Mouse (Mus musculus) lung, embryonic 14.5 days (tissue): Measurements from ENCODE around the gene Sorcs2. TPM values are rescaled to one million over a fixed set of nuclear protein-coding genes. Genes with fewer than 3 reads are reported as not detected.

Experiments used
- ATAC-seq: fragments of 200-750 bp; cut with Nextera tagmentation; 2 replicates; pipeline ENCODE4 v1.8.0; 2017; ENCODE audit warnings: mild to moderate bottlenecking, moderate TSS enrichment, moderate library complexity; ENCODE audit not compliant: insufficient read depth
- DNase-seq: peaks from one replicate; pipeline ENCODE4 v3.0.0-alpha.2; 2015
- H3K27ac ChIP-seq: fragments of 300-500 bp; sonication (generic); 2 replicates; pipeline ENCODE4 v1.5.1; 2014; ENCODE audit warnings: low read depth, mild to moderate bottlenecking, moderate library complexity
- H3K27me3 ChIP-seq: fragments of 300-500 bp; sonication (generic); 2 replicates; pipeline ENCODE4 v1.6.1; 2014; ENCODE audit warnings: low read length, control low read depth; ENCODE audit not compliant: insufficient read depth
- H3K36me3 ChIP-seq: fragments of 300-500 bp; sonication (generic); 2 replicates; pipeline ENCODE4 v1.6.1; 2014; ENCODE audit warnings: control low read depth; ENCODE audit not compliant: insufficient read depth
- H3K4me1 ChIP-seq: fragments of 300-500 bp; sonication (generic); 2 replicates; pipeline ENCODE4 v1.6.1; 2014; ENCODE audit warnings: antibody characterized with exemption, control low read depth; ENCODE audit not compliant: insufficient read depth
- H3K4me2 ChIP-seq: fragments of 300-500 bp; sonication (generic); 2 replicates; pipeline ENCODE4 v1.6.1; 2014; ENCODE audit warnings: mild to moderate bottlenecking
- H3K4me3 ChIP-seq: fragments of 300-500 bp; sonication (generic); 2 replicates; pipeline ENCODE4 v1.5.1; 2014; ENCODE audit warnings: low read depth, low read length
- H3K9ac ChIP-seq: fragments of 300-500 bp; sonication (generic); 2 replicates; pipeline ENCODE4 v1.6.1; 2014
- H3K9me3 ChIP-seq: fragments of 300-500 bp; sonication (generic); 2 replicates; pipeline ENCODE4 v1.6.1; 2016; ENCODE audit warnings: low read depth, low read length, control low read depth
- CTCF ChIP-seq: IDR thresholded peaks from 2 replicates; pipeline ENCODE4 v1.5.1; 2016; ENCODE audit warnings: antibody characterized with exemption, low read depth
- WGBS: fragments of 180-500 bp; shearing (Covaris S2); extraction: QIAGEN DNeasy Blood & Tissue Kit; methylation state at CpG from one replicate; pipeline ENCODE4 v1.1.7; 2014; 5-methylcytosine and 5-hydroxymethylcytosine counted together
- polyA plus RNA-seq: library from polyadenylated mRNA; unstranded; fragments of >200 nt; fragmentation: Nextera tagmentation; extraction: Ambion mirVana; gene quantifications from 2 replicates; pipeline ENCODE4 v1.2.1, GENCODE M21; 2014

The Sorcs2 gene
- polyA plus RNA-seq, 1 experiment from 2014 or later, result 20.6 TPM

DNA sequence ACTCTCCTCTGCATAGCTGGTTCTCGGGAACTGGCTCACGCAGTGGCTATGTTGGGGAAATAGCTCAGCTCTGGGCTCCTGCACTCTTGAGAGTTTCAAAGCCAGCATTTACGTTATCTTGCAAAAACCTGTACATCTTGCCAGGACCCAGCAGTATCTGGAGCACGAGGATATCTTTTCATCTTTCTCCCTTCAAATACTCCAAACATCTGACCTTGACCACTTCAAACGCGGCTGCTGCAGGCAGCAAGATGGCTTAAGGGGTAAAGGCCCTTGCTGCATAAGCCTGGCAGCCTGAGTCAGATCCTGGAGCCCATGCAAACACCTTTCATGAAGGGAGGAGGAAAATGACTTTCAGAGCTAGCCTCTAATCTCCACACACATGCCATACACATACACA is 258.2 kb downstream of the Sorcs2 start:
- Histone ChIP-seq H3K36me3 (no peaks in the 10 kb centered on the region), H3K27ac (no peak overlapping the region), H3K27me3 (no peaks in the 10 kb centered on the region), H3K9me3 (no peaks in the 10 kb centered on the region), H3K4me1 (no peaks in the 10 kb centered on the region), H3K9ac (no peak overlapping the region), H3K4me2 (no peak overlapping the region), H3K4me3 (no peak overlapping the region)
- no peak for DNase-seq
- 46% methylated on average over 6 of the region's 6 CpGs for WGBS
- ATAC-seq, result no peak
- no peak for TF ChIP-seq CTCF

DNA sequence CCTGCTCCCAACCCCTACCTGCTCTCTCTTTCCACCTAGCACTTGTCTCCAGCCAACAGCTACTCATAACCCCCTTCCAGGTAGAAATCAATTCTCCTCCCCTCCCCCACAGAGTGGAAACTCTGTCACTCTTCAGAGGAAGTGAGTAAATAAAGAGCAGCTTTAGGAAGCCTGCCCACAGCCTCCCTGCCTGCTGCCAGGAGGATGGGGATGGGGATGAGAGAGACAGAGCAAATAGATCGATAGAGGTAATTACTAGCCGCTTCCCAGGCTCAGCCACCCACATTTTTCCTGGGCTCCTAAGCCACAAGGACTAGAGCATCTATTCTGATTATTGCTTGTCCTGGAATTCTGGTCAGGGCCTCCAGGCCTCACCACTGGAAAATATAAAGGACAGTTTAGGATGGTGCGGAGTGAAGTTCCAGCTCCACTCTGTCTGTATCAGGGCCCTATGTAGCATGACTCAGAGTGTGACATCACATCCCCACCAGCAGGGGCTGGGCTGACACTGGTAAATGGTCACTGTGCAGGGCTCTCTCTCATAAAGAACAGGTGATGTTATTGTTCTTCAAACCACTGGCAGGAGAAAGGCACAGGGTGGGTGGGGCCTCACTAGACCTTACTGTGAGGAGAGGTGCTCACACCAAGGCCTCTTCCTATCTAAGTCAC is 261.9 kb downstream of the Sorcs2 start:
- Histone ChIP-seq H3K4me2 (no peak overlapping the region), H3K9me3 (no peaks in the 10 kb centered on the region), H3K4me1 (0 out of 2 replicates have a peak, but pooled peaks cover under 1% of the 10 kb centered on the region), H3K4me3 (no peak overlapping the region), H3K36me3 (no peaks in the 10 kb centered on the region), H3K27ac (no peak overlapping the region), H3K27me3 (no peaks in the 10 kb centered on the region), H3K9ac (no peak overlapping the region)
- DNase-seq (no peak), ATAC-seq (no peak)
- TF ChIP-seq CTCF, result peak; percentile 28
- WGBS, result 73% methylated on average over 3 of the region's 3 CpGs

DNA sequence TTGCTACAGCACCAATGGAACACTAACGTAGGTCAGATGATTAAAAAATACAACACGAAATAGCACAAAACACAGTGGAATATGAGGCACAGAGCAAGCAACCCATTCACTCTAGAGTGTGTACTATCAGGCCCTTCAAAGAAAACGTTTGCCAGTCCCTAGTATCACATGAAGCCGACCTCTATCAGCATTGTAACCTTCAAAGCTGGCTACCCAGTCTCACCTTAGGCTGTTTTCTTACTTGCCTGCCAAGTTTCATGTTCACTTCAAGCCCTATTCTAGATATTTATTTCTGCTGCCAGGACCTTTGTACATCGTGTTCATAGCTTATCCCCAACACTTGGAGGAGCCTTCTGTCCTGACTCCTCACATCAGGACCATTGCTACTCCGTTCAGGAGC is 263.6 kb downstream of the Sorcs2 start:
- Histone ChIP-seq H3K36me3 (no peaks in the 10 kb centered on the region), H3K4me1 (peaks cover 10% of the 10 kb centered on the region; the same call in 1 of the 2 replicates), H3K9ac (no peak overlapping the region), H3K4me3 (no peak overlapping the region), H3K27me3 (no peaks in the 10 kb centered on the region), H3K4me2 (no peak overlapping the region), H3K27ac (no peak overlapping the region), H3K9me3 (no peaks in the 10 kb centered on the region)
- DNase-seq, result no peak
- no peak for TF ChIP-seq CTCF
- ATAC-seq, result no peak
- 61% methylated on average over 6 of the region's 6 CpGs for WGBS

DNA sequence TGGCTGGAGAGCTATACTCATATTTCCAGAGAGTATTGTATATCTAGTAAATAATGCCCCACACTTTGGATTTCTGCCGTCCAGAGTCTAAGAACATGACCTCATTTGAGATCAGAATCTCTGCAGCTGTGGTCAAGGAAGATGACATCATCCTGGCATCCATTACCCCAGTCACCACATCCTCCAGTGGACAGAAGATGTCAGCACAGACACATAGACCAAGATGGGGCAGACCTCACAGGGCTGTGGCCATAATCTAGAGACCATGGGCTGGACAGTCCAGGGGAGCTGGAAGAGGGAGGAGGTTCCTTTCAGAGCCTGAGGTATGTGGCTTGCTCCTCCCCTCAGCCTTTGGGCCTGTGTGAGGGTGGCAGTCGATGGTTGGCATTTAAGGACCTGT is 264.0 kb downstream of the Sorcs2 start:
- no peak overlapping the region for H3K4me3 ChIP-seq
- no peak overlapping the region for H3K27ac ChIP-seq
- no peak overlapping the region for H3K9ac ChIP-seq
- no peaks in the 10 kb centered on the region for H3K27me3 ChIP-seq
- H3K9me3 ChIP-seq, result no peaks in the 10 kb centered on the region
- no peaks in the 10 kb centered on the region for H3K36me3 ChIP-seq
- ATAC-seq, result no peak
- peaks cover 10% of the 10 kb centered on the region; the same call in 1 of the 2 replicates for H3K4me1 ChIP-seq
- 42% methylated on average over 2 of the region's 2 CpGs for WGBS
- peak; percentile 23 for DNase-seq
- no peak overlapping the region for H3K4me2 ChIP-seq
- TF ChIP-seq CTCF, result no peak

DNA sequence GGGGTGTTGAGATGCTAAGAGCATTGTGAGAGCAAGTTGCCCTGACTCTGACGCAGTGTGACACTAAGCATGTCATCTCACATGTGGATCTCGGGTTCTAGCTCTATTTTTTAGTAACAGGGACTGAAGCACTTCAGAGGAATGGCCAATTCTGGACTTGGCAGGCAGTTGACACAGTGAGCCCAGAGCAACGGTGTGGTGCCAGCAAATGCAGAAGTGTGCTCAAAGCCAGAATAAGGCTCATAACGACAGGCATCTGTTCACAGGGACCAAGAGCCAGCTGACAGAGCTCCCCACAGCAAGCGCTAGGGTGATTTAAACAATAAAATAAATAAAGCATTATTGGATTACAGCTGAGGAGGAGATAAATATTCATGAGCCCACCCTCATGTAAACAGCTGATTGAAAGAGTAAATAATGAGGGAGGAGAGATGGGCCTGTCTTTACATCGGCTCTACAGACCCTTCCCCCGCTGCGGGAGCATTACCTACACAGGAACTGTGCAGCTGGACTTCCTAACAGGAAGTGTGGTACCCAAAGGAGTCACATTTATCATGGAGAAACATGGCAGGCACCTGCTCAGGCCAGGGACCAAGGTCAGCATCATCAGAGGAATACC is 267.4 kb downstream of the Sorcs2 start:
- Histone ChIP-seq H3K9ac (no peak overlapping the region), H3K36me3 (no peaks in the 10 kb centered on the region), H3K27ac (no peak overlapping the region), H3K4me2 (no peak overlapping the region), H3K4me3 (no peak overlapping the region), H3K9me3 (no peaks in the 10 kb centered on the region), H3K4me1 (peaks cover 10% of the 10 kb centered on the region; the same call in 1 of the 2 replicates), H3K27me3 (no peaks in the 10 kb centered on the region)
- ATAC-seq (no peak), DNase-seq (peak; percentile 40)
- no peak for TF ChIP-seq CTCF
- 32% methylated on average over 8 of the region's 8 CpGs for WGBS

DNA sequence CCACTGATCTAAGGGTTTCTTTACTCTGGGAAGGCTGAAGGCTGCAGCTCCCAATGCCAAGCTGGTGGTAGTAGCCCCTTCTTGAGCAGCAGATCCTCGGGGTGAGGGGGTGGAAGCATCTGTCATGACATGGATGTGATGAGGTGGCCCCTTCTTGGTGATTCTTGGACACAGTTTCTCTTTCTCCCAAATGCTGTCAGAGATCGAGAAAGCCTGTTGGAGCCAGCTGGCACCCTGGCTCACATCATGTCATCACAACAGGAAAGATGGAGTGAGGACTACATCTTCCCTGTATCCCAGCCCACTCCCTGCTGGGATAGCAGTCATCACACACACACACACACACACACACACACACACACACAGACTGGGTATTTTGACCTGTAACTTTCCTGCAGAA is 268.3 kb downstream of the Sorcs2 start:
- WGBS, result 43% methylated on average over 2 of the region's 2 CpGs
- no peak overlapping the region for H3K27ac ChIP-seq

DNA sequence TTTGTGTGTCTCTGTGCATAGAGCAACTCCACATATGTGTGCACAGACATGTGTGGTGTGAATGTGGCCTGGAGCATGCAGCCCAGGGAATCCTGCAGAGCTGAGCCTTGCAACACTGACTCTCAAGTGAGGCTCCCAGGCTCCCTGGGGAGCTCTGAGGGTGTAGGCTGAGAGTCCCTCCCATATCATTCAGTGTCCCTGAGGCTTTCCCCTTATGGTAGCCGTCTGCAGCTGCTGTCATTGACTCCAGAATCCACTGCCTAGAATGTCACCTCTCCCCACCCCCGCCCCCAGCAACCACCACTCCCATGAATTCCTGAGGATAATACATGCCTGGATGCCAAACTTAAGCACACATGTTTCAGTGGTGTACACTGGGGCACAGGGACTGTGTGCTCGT is 269.4 kb downstream of the Sorcs2 start:
- no peak overlapping the region for H3K4me2 ChIP-seq
- no peaks in the 10 kb centered on the region for H3K27me3 ChIP-seq
- no peaks in the 10 kb centered on the region for H3K36me3 ChIP-seq
- H3K27ac ChIP-seq, result no peak overlapping the region
- no peak for ATAC-seq
- TF ChIP-seq CTCF, result no peak
- DNase-seq, result no peak
- H3K4me3 ChIP-seq, result no peak overlapping the region
- H3K9me3 ChIP-seq, result no peaks in the 10 kb centered on the region
- H3K4me1 ChIP-seq, result peaks cover 12% of the 10 kb centered on the region; the same call in 1 of the 2 replicates
- 35% methylated on average over 3 of the region's 3 CpGs for WGBS
- no peak overlapping the region for H3K9ac ChIP-seq

More for the DNA sequence above, 268.3 kb downstream of the Sorcs2 start:
- DNase-seq, result peak; percentile 28
- no peak overlapping the region for H3K4me2 ChIP-seq
- H3K4me3 ChIP-seq, result no peak overlapping the region
- no peak overlapping the region for H3K9ac ChIP-seq
- H3K4me1 ChIP-seq, result peaks cover 12% of the 10 kb centered on the region; the same call in 1 of the 2 replicates
- no peak for ATAC-seq
- no peaks in the 10 kb centered on the region for H3K36me3 ChIP-seq
- no peak for TF ChIP-seq CTCF
- no peaks in the 10 kb centered on the region for H3K27me3 ChIP-seq
- no peaks in the 10 kb centered on the region for H3K9me3 ChIP-seq
